Mouse (Mus musculus) hindbrain, embryonic 14.5 days (tissue): ENCODE measurements around the gene Arhgap18. TPM values are rescaled to one million over a fixed set of nuclear protein-coding genes. Genes with fewer than 3 reads are reported as not detected.
"Not testable (repeated sequence)": the region's sequence is repeated elsewhere in the genome, so short reads cannot be mapped to it uniquely, and the experiment has no call there.

Experiments
- ATAC-seq: fragments of 200-750 bp; cut with Nextera tagmentation; 2 replicates; pipeline ENCODE4 v1.8.0; 2017; ENCODE audit warnings: moderate number of reproducible peaks, mild to moderate bottlenecking, moderate TSS enrichment, moderate library complexity; ENCODE audit not compliant: low FRiP score
- DNase-seq: peaks from one replicate; pipeline ENCODE4 v3.0.0-alpha.2; 2015; ENCODE audit warnings: low spot score
- H3K27ac ChIP-seq: fragments of 300-500 bp; sonication (generic); 2 replicates; pipeline ENCODE4 v1.5.1; 2014; ENCODE audit warnings: mild to moderate bottlenecking, moderate library complexity
- H3K27me3 ChIP-seq: fragments of 300-500 bp; sonication (generic); 2 replicates; pipeline ENCODE4 v1.6.1; 2014; ENCODE audit warnings: mild to moderate bottlenecking, low read length, mixed read lengths; ENCODE audit not compliant: control insufficient read depth, insufficient read depth
- H3K36me3 ChIP-seq: fragments of 300-500 bp; sonication (generic); replicated peaks from 2 replicates; pipeline ENCODE4 v1.6.1; 2014; ENCODE audit not compliant: control insufficient read depth, insufficient read depth
- H3K4me1 ChIP-seq: fragments of 300-500 bp; sonication (generic); replicated peaks from 2 replicates; pipeline ENCODE4 v1.6.1; 2014; ENCODE audit warnings: antibody characterized with exemption, low read length, mixed read lengths; ENCODE audit not compliant: control insufficient read depth, insufficient read depth
- H3K4me2 ChIP-seq: fragments of 300-500 bp; sonication (generic); replicated peaks from 2 replicates; pipeline ENCODE4 v1.6.1; 2014; ENCODE audit warnings: mild to moderate bottlenecking, moderate library complexity
- H3K4me3 ChIP-seq: fragments of 300-500 bp; sonication (generic); replicated peaks from 2 replicates; pipeline ENCODE4 v1.5.1; 2014; ENCODE audit warnings: mild to moderate bottlenecking, low read length
- H3K9ac ChIP-seq: fragments of 300-500 bp; sonication (generic); 2 replicates; pipeline ENCODE4 v1.6.1; 2014
- H3K9me3 ChIP-seq: fragments of 300-500 bp; sonication (generic); 2 replicates; pipeline ENCODE4 v1.6.1; 2016; ENCODE audit warnings: low read length; ENCODE audit not compliant: control insufficient read depth
- WGBS: fragments of 180-500 bp; shearing (Covaris S2); extraction: QIAGEN DNeasy Blood & Tissue Kit; methylation state at CpG from one replicate; pipeline ENCODE4 v1.1.7; 2014; 5-methylcytosine and 5-hydroxymethylcytosine counted together
- polyA plus RNA-seq: library from polyadenylated mRNA; unstranded; fragments of >200 nt; fragmentation: Nextera tagmentation; extraction: Ambion mirVana; gene quantifications from 2 replicates; pipeline ENCODE4 v1.2.1, GENCODE M21; 2014

Gene Arhgap18
- polyA plus RNA-seq, 1 experiment from 2014 or later, result 14.9 TPM

- DNase-seq, H3K4me1 ChIP-seq, ATAC-seq: not testable (repeated sequence)
Observed at GRCm38 (mm10) chr10:26938464-26938863, 185.2 kb downstream of the Arhgap18 start.

GRCm38 (mm10) chr10:26939549-26939948 lies 186.3 kb downstream of the Arhgap18 start:
- H3K9ac ChIP-seq, result no peak overlapping the region
- no peak overlapping the region for H3K4me2 ChIP-seq
- H3K27ac ChIP-seq, result no peak overlapping the region
- ATAC-seq (no peak), DNase-seq (no peak)
- H3K4me1 ChIP-seq, result no peaks in the 10 kb centered on the region
- no peaks in the 10 kb centered on the region for H3K9me3 ChIP-seq
- WGBS, result 83% methylated on average over 1 of the region's 1 CpGs
- no peaks in the 10 kb centered on the region for H3K36me3 ChIP-seq
- no peak overlapping the region for H3K4me3 ChIP-seq
- H3K27me3 ChIP-seq, result no peaks in the 10 kb centered on the region

More at GRCm38 (mm10) chr10:26938464-26938863, 185.2 kb downstream of the Arhgap18 start:
- H3K4me3 ChIP-seq, H3K27me3 ChIP-seq, H3K9me3 ChIP-seq, H3K9ac ChIP-seq, H3K27ac ChIP-seq, H3K4me2 ChIP-seq, H3K36me3 ChIP-seq: not testable (repeated sequence)
- 85% methylated on average over 4 of the region's 4 CpGs for WGBS

GRCm38 (mm10) chr10:26948331-26948730 lies 195.1 kb downstream of the Arhgap18 start:
- 85% methylated on average over 2 of the region's 2 CpGs for WGBS
- H3K9me3 ChIP-seq, result no peaks in the 10 kb centered on the region
- no peak overlapping the region for H3K27ac ChIP-seq
- H3K4me3 ChIP-seq, result no peak overlapping the region
- H3K4me1 ChIP-seq, result no peaks in the 10 kb centered on the region
- no peaks in the 10 kb centered on the region for H3K27me3 ChIP-seq
- H3K4me2 ChIP-seq, result no peak overlapping the region
- ATAC-seq, result no peak
- DNase-seq, result no peak
- H3K9ac ChIP-seq, result no peak overlapping the region
- H3K36me3 ChIP-seq, result no peaks in the 10 kb centered on the region

- Histone ChIP-seq H3K9ac (no peak overlapping the region), H3K9me3 (no peaks in the 10 kb centered on the region), H3K4me2 (no peak overlapping the region), H3K36me3 (no peaks in the 10 kb centered on the region), H3K4me1 (no peaks in the 10 kb centered on the region), H3K27me3 (no peaks in the 10 kb centered on the region), H3K4me3 (no peak overlapping the region), H3K27ac (no peak overlapping the region)
- no peak for DNase-seq
- 78% methylated on average over 8 of the region's 8 CpGs for WGBS
- ATAC-seq, result 0 out of 2 replicates have a peak, but pooled peaks have one; percentile 31
Observed at GRCm38 (mm10) chr10:26949667-26950066, 196.4 kb downstream of the Arhgap18 start.

DNA sequence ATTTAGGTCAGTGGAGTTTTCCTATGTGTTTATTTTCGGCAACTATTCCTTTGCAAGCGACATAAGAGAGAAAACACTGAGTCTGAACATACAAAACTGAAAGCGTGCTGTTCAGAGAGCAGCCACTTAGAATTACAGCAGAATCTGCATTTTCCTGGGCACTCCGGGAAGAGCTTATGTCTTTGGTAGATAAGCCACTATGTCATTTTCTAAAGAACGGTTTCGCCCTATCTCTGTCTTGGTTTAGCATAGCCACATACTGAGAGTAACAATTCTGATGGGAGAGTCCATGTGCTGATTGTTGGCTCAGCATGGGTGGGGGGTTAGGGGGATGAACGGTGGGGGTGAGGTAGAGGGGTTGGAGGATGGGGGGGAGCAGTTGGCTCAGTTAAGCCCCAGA lies 197.2 kb downstream of the Arhgap18 start:
- Histone ChIP-seq H3K27me3 (no peaks in the 10 kb centered on the region), H3K4me3 (no peak overlapping the region), H3K36me3 (no peaks in the 10 kb centered on the region), H3K4me2 (no peak overlapping the region), H3K9ac (no peak overlapping the region), H3K4me1 (no peaks in the 10 kb centered on the region), H3K9me3 (no peaks in the 10 kb centered on the region), H3K27ac (no peak overlapping the region)
- 88% methylated on average over 7 of the region's 7 CpGs for WGBS
- DNase-seq (no peak), ATAC-seq (no peak)

GRCm38 (mm10) chr10:26958513-26958912 lies 205.3 kb downstream of the Arhgap18 start:
- WGBS, result 95% methylated on average over 3 of the region's 3 CpGs
- Histone ChIP-seq H3K27me3 (no peaks in the 10 kb centered on the region), H3K36me3 (no peaks in the 10 kb centered on the region), H3K4me3 (no peak overlapping the region), H3K9me3 (no peaks in the 10 kb centered on the region), H3K4me1 (no peaks in the 10 kb centered on the region), H3K27ac (no peak overlapping the region), H3K9ac (no peak overlapping the region), H3K4me2 (no peak overlapping the region)
- DNase-seq (no peak), ATAC-seq (no peak)
